Mouse (Mus musculus) adrenal gland, adult 18-20 months (tissue): ENCODE measurements around the gene Gatad2a. TPM values are rescaled to one million over a fixed set of nuclear protein-coding genes. Genes with fewer than 3 reads are reported as not detected.
"Not testable (repeated sequence)": the region's sequence is repeated elsewhere in the genome, so short reads cannot be mapped to it uniquely, and the experiment has no call there.

Experiments used
- DNase-seq, 2 experiments: peaks; one replicate each; pipeline ENCODE4 v3.0.0; 2021 to 2022; ENCODE audit warnings: low spot score in 2 of 2
- total RNA-seq, 2 experiments: library from RNA; stranded (reverse); gene quantifications; 1 replicate in 1 of 2; 2 replicates in 1 of 2; pipeline ENCODE4 v1.2.3; 2021

The Gatad2a gene
- total RNA-seq, 2 experiments from 2014 or later = 102 to 111 TPM

DNA sequence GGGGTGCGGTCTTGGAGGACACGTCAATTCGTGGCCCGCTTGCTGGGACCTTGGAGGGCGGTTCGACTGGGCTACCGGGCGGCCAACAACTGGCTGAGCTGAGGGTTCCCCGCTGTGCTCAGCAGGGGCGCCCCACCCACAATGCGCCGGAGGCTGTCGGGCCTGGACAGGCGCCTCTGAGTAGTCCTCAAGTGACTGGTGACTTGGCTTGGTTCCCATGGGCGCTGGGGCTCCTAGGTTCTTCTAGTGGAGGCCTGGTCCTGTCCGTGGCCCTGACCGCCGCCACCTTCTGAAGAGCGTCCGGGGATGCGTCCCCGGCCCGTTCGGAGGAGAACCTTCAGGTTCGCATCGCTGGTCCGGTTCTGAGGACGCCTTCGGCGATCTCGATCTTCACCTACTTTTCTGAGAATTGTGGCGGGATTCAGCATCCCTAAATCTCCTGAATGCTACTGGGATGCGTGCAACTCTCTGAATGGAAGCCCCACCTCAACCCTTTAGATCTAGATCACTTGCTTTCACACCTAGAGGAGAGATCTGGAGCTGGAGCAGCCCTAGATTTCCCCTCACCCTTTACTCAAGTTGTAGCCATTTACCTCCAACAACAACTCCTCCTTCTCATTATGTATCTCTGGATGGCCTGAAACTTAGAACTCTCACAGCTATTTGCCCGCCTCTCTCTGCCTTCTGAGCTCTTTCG, 553 bp upstream of the Gatad2a start:
- DNase-seq = no peak

DNA sequence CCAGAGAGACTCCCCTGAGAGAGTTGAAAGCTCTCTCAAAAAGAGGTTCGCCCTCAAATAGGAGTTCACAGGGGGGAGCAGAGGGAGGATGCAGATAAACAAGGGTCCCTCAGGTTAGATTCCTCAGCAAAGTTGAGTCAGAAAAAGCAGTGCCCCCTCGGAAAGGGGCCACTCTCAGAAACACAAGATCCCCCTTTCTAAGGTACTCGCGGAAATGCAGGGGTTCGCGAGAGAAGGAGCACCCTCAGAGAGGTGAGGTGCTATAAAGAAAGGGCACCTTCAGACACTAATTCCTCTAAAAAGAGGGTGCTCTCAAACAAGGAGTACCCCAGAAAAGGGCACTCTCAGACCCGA, 785 bp downstream of the Gatad2a start:
- no peak for DNase-seq

DNA sequence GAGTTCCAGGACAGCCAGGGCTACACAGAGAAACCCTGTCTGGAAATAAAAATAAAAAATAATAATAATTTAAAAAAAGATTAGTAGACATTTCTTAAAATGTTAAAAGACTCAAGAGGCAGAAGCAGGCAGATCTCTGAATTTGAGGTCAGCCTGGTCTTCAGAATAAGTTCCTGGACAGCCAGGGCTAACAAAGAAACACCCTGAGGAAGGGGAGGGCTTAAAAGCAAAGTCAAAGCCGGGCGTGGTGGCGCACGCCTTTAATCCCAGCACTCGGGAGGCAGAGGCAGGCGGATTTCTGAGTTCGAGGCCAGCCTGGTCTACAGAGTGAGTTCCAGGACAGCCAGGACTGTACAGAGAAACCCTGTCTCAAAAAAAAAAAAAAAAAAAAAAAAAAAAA, 7.2 kb downstream of the Gatad2a start:
- not testable (repeated sequence) for DNase-seq

DNA sequence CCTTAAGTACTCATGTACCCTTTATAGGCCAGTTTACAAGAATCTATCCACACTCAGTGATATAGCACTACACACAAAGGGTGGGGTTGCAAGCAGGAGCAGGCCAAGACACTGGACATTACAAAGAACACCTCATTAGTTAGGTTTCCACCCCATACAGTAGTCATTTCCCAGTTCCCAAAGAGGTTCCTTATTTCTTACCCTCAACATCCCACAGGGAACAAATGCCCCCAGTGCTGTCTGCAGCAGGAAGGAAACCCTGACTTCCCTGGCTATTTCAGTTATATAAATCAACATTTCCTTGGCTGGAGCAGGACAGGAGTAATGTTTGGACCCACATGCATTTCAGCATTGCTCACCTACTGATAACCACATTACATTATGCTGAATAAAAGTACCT, 8.4 kb downstream of the Gatad2a start:
- DNase-seq = no peak

DNA sequence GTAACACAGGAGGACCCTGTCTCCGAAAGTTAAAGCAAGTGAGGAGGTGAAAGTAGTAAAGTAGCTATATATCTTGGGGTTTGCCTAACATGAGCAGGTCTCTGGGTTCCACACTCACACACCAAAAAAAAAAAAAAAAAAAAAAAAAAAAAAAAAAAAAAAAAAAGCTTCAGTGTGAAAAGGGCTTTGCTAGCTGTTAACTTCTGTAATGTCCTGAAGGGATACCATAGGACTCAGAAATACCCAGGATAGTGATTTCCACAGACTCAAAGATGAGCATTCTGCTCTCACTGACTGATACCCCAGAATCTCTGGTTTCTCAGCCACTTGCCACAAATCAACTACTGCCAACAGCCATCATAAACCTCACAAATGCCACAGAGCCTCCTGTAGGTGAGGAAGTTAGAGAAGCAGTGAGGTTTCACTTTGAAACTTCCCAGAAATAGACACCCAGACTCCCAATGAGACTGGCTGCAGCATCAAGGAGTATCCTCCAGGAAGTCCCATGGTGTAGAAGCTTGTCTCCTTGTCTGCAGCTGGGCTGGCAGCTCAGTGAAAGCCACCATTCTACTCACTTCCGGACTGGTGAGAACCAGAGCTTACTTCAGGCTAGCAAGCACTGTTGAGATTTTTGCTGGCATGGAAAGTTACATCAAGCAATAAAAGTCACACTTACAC, 11.2 kb downstream of the Gatad2a start:
- DNase-seq = no peak

DNA sequence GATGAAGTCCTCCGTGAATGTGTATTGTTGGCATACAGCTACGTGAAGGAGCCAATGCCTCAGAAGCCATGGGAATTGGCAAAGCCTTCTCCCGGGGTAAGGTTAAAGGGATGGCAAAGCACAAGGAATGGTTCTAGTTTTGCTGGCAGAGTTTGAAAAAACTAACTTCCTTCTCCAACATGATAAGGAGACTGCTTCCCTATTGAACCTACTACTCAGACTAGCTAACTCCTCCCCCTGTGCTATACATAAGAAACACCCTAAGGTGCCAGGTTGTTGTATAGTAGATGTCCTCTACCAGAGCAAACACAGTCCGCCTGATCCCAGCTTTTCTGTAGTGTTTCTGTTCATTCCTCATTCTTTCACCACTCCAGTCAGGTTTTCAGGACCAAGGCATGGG, 17.7 kb downstream of the Gatad2a start:
- no peak for DNase-seq

DNA sequence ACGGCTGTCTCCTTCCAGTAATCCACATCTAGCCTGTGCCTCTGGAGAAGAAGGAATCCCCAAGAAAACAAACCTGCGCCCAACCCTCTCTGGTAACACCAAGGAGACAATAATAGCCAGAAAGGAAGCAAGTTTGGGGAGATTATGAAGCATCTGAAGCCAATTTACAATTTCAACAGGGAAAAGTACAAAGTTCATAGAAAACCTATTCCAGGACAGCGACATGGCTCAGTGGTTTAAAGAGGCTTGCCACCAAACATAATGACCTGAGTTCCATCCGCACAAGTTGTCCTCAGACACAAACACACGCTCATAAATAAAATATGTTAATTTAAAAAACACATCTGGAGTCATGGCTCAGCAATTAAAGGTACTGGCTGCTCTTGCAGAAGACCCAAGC, 21.4 kb downstream of the Gatad2a start:
- DNase-seq = no peak

DNA sequence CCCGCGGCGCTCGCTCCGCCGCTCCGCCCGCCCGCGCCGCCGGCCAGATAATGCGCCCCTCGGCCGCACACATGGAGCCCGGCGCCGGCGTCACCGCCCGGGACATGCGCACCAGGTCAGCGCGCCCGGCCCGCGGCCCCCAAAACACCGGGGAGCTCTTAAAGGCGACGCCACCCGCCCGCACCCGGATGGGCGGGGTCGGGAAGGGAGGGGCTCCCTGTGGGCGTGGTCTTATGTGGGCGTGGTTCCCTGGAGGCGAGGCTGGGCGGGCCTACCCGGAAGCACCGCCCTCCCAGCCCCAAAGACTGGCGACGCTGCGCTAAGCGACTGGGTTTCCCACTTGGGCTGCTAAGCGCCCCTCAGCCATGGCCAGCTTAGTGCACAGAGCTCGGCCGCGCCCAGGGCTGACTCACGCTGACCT, 22.0 kb downstream of the Gatad2a start:
- DNase-seq = peak; percentile 98 to 99

DNA sequence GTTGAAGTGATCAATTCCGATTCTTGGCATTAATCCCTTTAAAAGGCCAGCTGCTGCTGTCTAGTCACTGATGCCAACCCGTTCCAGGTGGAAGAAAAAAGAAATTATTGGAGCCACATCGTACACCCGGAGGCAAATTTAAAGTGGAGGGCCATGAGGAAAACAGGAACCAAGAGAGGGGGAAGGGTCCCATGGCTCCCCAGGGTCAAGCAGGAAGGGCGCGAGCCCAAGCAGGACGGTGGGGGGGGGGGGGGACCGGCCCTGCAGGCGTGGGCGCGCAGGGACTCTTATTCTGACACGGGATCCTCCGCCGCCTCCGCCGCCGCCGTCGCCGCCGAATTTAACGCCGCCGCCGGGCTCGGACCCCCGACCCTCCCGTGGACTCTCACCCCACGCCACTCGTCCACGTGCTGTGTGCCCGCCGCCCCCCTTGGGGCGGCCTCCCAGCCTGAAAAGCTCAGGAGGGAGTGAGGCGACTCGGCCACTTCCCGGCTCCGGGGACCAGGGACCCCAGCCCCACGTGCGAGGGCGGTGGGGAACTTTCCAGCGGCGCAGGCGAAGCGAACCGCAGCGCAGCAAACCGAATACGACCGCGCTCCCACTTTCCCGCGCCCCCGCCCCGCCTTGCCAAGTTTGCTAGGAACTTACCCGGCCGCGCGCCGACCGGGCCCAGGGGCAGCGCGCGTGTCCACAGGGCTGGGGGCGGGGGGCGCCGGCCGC, 22.6 kb downstream of the Gatad2a start:
- DNase-seq = peak; percentile 41 to 65

DNA sequence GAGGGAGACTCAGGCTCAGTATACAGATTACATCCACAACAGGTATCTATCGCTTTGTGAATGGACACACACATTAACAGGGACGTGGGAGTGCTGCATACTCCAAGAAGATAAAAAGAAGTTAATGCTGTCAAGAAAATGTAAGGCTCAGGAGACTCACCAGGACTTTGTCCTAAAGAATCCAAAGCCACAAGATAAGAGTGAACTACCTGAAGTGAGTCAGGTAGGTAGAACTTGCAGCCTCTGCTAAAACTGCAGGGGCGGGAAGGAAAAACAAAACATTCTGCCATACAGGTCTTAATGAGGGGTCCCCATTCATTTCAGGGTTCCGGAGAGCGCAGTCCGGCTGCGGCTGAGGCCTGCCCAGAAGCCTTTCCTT, 23.1 kb downstream of the Gatad2a start:
- DNase-seq = no peak

DNA sequence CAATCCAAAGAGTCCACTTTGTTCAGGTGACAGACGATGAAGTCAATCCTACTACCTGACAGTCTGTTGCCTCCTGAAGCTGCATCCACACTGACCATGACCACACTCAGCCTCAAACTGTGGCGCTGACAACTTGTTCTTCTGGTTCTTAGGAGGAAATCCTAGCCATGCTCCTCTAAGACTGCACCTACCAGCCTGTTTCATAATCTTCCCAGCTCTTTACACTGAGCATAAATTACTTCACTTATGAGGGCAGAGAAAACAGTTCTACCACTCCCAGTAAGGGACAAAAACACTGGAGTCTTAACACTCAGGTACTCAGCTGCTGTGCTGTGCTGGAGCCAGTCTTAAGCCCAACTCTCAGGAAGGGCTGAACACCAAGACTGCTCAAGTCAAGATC, 25.3 kb downstream of the Gatad2a start:
- no peak for DNase-seq

DNA sequence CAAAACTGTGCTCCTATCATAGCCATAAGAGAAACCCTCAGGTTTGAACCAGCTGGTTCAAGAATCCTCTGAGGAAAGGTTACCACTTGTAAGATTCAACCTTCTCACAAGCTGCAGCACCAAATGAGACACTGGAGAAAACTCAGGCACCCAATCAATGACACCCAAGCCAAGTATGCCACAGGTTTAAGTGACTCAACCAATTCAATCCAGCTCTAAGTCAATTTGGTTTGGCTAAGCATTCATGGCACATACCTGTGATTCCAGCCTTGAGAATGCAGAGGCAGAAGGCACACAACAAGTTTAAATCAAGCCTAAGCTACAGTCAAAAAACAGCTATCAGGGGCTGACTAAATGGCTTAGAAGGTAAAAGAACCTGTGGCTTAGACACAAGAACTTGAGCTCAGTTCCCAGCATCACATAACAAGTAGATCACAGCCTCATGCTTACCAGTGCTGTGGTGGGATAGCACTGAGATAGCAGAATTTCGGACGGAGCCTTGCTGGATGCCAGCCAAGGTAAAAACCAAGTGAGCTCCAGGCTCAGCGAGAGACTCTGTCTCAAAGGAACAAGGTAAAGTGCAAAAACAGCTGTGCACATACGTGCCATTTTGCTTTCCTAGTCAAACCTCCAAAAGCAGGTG, 28.8 kb downstream of the Gatad2a start:
- DNase-seq = no peak

DNA sequence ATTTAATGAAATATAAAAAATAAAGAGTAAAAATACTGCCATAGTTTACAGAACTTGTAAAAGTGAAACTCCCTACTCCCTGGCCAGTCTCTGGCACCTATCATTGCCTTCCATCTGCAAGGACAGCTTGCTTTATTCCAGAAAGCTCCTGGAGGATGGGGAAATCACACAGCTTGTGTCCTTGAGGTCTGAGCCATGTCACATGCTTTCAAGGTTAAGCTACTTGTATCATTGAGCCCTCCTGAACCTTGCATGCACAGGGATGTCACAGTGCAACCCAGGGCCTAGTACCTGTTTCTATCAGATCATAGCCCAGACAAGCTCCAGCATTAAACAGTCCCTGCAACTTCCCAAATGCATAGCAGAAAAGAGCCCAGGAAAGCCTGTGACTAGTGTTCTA, 36.9 kb downstream of the Gatad2a start:
- DNase-seq = no peak

DNA sequence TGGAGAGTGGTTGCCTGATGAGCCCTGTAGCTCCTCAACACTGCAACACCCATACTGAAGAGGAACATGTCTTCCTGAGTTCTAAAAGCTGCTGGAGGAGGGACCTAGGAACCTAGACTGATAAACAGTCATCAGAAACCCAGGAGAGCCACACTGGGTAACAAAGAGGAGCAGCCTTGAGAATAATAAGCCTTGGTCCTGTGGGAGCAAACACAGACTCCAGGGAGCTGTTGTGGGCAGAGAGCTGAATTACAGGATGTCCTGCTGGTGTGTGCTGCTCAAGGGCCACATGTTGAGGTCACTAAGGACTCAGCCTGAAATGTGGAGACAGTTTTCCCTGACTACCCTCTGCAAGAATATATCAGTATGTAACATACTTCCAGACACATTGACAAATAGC, 38.3 kb downstream of the Gatad2a start:
- DNase-seq = no peak

DNA sequence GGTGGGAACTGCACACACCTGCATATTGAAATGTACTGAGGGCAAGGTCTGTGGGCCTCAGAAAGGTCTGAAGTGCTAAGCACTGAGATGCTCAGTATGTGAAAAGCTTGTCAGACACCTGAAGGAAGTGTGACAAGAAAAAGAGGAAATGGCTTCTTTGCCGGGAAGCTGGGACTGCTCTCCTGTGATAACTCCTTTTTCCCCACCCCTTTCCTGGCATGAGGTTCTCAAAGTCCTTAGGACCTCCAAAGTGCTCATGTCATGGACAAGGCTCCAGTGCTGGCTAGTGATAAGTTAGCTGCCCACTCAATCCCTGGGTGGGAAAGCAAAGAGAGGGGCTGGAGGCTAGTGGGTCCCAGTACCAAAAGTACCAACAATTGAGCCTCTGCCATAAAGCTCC, 38.8 kb downstream of the Gatad2a start:
- DNase-seq = no peak

DNA sequence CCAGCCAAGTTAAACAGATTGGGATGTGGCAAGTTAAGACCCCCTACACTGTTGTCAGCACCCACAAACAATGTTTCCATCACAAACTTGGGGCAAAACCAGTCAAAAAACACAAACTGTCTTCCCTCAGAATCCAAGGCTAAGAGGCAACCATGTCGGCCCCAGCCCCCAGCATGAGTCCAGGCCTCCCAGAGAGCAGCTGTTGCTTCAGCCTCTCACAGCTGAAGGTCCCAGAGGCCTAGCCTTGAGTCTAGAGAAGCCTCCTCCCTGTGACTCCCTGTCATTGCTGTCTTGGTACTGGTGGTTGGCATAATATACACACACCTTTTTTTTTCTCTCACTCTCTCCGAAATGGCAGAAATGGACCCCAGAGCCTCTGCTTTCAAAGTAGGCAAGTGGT, 39.5 kb downstream of the Gatad2a start:
- peak in 1 of 2 experiments; percentile 30 for DNase-seq

DNA sequence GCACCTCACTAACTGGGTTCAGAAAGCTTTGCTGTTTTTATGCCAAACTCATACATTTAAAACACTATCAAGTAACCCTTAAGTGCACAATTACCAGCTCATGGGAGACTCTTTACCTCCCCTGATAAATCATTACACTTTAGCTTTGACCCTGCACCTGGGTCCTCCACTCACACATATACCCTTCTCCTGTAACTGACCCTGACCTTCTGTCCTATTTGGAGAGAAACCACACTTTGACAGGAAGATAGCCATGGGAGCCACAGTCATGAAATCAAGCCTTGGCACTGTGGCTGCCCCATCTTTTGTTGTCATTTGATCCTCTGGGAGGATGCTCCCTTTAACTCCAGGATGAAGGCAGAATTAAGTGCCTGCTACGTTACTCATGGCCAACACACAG, 41.5 kb downstream of the Gatad2a start:
- no peak for DNase-seq

DNA sequence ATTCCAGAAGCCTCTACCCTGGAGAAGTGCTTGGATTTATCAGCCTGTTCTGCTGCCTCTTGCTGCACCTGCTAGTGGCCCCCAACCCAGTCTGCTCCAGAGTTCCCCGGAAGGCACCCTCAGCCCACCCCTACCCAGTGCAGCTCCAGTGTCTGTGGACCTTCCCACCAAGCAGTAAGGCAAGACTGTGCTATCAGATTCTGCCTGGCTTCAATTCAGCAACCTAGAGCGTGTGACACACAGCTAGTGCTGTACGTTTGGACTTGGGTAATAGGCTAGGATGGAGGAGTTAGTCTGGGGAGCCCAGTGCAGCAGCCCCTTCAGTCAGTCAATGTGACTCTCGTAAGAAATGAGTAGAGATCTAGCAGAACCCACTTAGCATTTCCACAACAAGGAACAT, 42.0 kb downstream of the Gatad2a start:
- DNase-seq = no peak

DNA sequence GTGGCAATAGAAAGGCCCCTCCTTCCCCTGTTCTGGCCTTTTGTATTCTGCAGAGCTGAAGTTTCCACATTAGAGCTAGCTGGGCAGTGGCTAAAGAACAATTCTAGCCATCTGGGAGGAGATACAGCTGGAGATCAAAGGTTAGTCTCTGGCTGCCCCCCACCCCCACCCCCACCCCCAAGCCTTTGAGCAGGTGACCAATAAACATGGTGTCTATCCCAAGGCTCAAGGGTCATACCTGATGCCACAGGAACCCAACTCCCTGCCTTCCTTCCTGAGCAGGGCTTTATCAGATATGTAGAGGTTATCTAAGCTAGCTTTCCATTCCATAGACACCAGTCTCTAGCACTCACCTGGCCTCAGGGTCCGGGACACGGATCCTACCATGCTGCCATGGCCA, 45.9 kb downstream of the Gatad2a start:
- DNase-seq = no peak

DNA sequence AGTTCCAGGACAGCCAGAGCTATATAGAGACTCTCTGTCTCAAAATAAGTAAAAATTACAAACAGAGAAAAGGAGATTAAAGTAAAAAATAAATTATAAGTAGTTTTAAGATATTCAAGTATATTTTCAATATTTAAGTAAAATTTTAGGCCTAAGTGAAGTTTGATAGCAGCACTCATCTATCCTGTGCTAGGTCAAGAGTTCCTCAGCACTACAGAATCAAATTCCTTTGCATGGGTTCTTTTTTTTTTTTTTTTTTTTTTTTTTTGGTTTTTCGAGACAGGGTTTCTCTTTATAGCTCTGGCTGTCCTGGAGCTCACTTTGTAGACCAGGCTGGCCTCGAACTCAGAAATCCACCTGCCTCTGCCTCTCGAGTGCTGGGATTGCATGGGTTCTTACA, 53.7 kb downstream of the Gatad2a start:
- DNase-seq = not testable (repeated sequence)

DNA sequence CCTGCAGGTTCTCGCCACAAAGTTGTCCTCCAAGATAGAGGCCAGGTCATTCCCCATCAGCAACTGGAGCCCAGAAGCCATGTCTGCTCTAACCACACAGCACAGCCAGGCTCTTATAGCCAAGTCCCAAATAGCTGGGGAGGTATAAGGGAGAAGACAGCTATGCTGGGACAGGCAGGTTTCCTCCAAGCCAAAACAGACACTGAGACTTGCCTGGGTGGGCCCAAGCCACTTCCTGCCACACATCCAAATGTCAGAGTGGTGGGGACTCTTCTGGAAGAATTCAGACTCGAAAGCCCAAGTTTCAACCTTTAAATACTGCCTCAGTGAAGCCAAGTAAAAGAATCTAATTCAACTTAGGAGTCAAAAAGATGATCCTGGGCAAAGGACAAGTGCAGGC, 55.8 kb downstream of the Gatad2a start:
- DNase-seq = no peak

DNA sequence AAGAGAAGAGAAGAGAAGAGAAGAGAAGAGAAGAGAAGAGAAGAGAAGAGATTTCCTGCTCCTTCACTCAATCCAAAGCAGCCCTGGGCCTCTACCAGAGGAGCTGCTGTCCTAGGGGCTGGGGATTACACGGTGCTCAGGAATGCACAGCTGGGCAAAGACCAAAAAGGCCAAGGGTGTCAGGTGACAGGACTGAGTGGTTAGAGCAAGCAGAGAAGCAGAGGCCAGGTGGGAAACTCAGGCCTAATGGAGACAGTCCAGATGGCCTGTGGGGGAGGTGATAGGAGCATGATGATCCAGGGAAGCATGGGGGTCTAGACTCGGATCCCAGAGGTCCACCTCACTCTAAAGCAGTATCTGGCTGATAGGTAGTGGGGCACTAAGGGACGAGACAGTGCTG, 56.6 kb downstream of the Gatad2a start:
- no peak for DNase-seq
